Mouse (Mus musculus): ENCODE results near the gene Ctnna2. TPM values are rescaled to one million over a fixed set of nuclear protein-coding genes. Genes with fewer than 3 reads are reported as not detected.

The Ctnna2 gene
- polyA plus RNA-seq, 1 experiment, result not detected

DNA sequence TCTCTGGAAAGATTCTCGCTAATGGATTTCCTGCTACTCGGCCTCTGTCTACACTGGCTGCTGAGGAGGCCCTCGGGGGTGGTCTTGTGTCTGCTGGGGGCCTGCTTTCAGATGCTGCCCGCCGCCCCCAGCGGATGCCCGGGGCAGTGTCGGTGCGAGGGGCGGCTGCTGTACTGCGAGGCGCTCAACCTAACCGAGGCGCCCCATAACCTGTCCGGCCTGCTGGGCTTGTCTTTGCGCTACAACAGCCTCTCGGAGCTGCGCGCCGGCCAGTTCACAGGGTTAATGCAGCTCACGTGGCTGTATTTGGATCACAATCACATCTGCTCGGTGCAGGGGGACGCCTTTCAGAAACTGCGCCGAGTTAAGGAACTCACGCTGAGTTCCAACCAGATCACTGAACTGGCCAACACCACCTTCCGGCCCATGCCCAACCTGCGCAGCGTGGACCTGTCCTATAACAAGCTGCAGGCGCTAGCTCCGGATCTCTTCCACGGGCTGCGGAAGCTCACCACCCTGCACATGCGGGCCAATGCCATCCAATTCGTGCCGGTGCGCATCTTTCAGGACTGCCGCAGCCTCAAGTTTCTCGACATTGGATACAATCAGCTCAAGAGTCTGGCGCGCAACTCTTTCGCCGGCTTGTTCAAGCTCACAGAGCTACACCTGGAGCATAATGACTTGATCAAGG is 735.8 kb downstream of the Ctnna2 start:
- Histone ChIP-seq H3K79me2 (ENCODE audit: control insufficient read depth, insufficient read depth) (no peaks in the 10 kb centered on the region), H3K36me3 (ENCODE audit: control insufficient read depth, insufficient read depth) (no peaks in the 10 kb centered on the region), H3K4me2 (ENCODE audit: low read depth) (no peak overlapping the region), H3K27me3 (ENCODE audit: control insufficient read depth, insufficient read depth, insufficient read length) (no peaks in the 10 kb centered on the region), H3ac (ENCODE audit: control insufficient read depth, insufficient read length) (no peak overlapping the region), H3K4me3 (no peak overlapping the region)
- TF ChIP-seq POLR2A (IDR thresholded peaks at IDR 0.05; ENCODE audit: insufficient read length, low read depth), result no peak
- TF ChIP-seq REST (IDR thresholded peaks at IDR 0.05; ENCODE audit: insufficient read depth, insufficient read length), result no peak
- TF ChIP-seq USF1 (IDR thresholded peaks at IDR 0.05; ENCODE audit: low read depth), result no peak
- no peak for TF ChIP-seq TCF3 (IDR thresholded peaks at IDR 0.05; ENCODE audit: insufficient read length, low read depth)
- no peak for TF ChIP-seq MYOG (IDR thresholded peaks at IDR 0.05; ENCODE audit: control insufficient read depth in 1 of 3, insufficient read depth in 1 of 3, insufficient read length in 2 of 3, low read depth in 2 of 3)
- TF ChIP-seq TCF12 (IDR thresholded peaks at IDR 0.05; ENCODE audit: insufficient read depth, poor library complexity, severe bottlenecking), result no peak
- no peak for TF ChIP-seq SRF (IDR thresholded peaks at IDR 0.05; ENCODE audit: control insufficient read depth, insufficient read length, low read depth)
- no peak for TF ChIP-seq MAX (IDR thresholded peaks at IDR 0.05; ENCODE audit: low read depth)
- TF ChIP-seq CEBPB (IDR thresholded peaks at IDR 0.05; ENCODE audit: insufficient read depth, poor library complexity, severe bottlenecking), result no peak
- TF ChIP-seq POLR2AphosphoS2 (IDR thresholded peaks at IDR 0.05; ENCODE audit: insufficient read length, low read depth), result no peak
- TF ChIP-seq E2F4 (IDR thresholded peaks at IDR 0.05; ENCODE audit: insufficient read depth), result no peak
- no peak for TF ChIP-seq MYOD1 (IDR thresholded peaks at IDR 0.05; ENCODE audit: control insufficient read depth in 1 of 3, insufficient read length in 2 of 3, low read depth in 2 of 3)

DNA sequence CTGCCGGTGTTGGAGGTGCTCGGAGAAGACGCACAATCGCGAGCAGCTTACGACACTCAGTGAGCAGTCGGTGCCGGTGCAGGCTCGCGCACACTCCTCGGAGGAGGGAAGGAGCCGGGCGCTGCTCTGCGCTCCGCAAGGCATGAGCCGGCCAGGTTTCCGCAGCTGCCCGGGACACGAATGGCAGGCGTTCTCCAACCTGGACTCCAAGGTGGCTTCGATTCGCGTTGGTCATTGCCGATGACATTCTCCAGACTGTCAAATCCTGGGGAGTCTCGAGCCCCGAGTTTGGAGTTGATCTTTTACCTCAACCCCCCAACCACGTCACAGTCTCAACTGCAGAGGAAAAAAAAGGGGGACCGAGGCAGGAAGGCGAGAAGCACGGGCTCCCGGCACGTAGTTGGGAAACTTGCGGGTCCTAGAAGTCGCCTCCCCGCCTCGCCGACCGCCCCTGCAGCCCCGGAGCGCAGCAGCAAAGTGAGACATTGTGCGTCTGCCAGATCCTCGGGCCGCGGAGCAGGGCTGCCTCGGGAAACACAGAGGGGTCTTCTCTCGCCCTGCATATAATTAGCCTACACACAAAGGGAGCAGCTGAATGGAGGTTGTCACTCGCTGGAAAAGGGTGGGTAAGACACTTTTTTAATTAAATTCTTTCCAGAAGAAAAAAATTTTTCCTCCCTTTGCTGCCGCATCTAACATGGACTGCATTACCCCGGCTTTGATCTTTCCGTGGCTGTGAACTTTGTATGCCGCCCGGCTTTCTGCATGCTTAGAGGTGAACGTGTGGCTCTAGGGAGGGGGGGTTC is 736.7 kb downstream of the Ctnna2 start, which contains the start of gene Lrrtm1:
TSS of gene Lrrtm1 (plus strand) at position 89 of the 806 bp plus-strand sequence.
- Histone ChIP-seq H3K4me3 (no peak within 1 kb of the TSS), H3K36me3 (ENCODE audit: control insufficient read depth, insufficient read depth) (no peaks in the 10 kb centered on the region), H3K27me3 (ENCODE audit: control insufficient read depth, insufficient read depth, insufficient read length) (no peaks in the 10 kb centered on the region), H3K4me2 (ENCODE audit: low read depth) (no peak within 1 kb of the TSS), H3K79me2 (ENCODE audit: control insufficient read depth, insufficient read depth) (no peaks in the 10 kb centered on the region), H3ac (ENCODE audit: control insufficient read depth, insufficient read length) (no peak within 1 kb of the TSS)
- TF ChIP-seq CEBPB (IDR thresholded peaks at IDR 0.05; ENCODE audit: insufficient read depth, poor library complexity, severe bottlenecking) (no peak), POLR2A (IDR thresholded peaks at IDR 0.05; ENCODE audit: insufficient read length, low read depth) (no peak), POLR2AphosphoS2 (IDR thresholded peaks at IDR 0.05; ENCODE audit: insufficient read length, low read depth) (no peak), TCF12 (IDR thresholded peaks at IDR 0.05; ENCODE audit: insufficient read depth, poor library complexity, severe bottlenecking) (no peak), TCF3 (IDR thresholded peaks at IDR 0.05; ENCODE audit: insufficient read length, low read depth) (no peak)

DNA sequence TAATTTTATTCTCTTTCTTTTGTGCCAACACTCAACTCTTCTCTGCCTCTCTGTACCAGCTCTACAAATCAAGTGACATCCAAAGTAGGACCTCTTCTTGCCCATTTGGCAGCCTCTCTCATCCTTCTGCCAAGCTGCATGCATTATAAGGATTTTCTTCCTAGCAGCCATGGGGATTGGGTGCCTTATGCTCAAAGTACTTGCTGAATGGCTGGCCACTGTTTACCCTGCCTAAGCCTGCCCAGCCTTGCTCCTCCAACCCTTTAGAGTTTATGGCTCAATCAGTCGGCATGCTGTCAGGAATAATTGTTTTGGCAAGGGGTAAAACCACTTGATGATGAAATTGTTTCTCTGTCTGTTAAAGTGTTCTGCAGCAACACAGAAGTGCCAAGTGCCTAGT is 739.1 kb downstream of the Ctnna2 start:
- no peak for TF ChIP-seq TCF3 (IDR thresholded peaks at IDR 0.05; ENCODE audit: insufficient read length, low read depth)
- TF ChIP-seq MYOD1 (IDR thresholded peaks at IDR 0.05; ENCODE audit: control insufficient read depth in 1 of 3, insufficient read length in 2 of 3, low read depth in 2 of 3), result no peak
- no peak for TF ChIP-seq TCF12 (IDR thresholded peaks at IDR 0.05; ENCODE audit: insufficient read depth, poor library complexity, severe bottlenecking)
- no peak for TF ChIP-seq USF1 (IDR thresholded peaks at IDR 0.05; ENCODE audit: low read depth)
- TF ChIP-seq CEBPB (IDR thresholded peaks at IDR 0.05; ENCODE audit: insufficient read depth, poor library complexity, severe bottlenecking), result no peak
- no peak for TF ChIP-seq SRF (IDR thresholded peaks at IDR 0.05; ENCODE audit: control insufficient read depth, insufficient read length, low read depth)
- TF ChIP-seq POLR2A (IDR thresholded peaks at IDR 0.05; ENCODE audit: insufficient read length, low read depth), result no peak
- no peak for TF ChIP-seq E2F4 (IDR thresholded peaks at IDR 0.05; ENCODE audit: insufficient read depth)
- TF ChIP-seq MAX (IDR thresholded peaks at IDR 0.05; ENCODE audit: low read depth), result no peak
- no peak for TF ChIP-seq POLR2AphosphoS2 (IDR thresholded peaks at IDR 0.05; ENCODE audit: insufficient read length, low read depth)
- TF ChIP-seq REST (IDR thresholded peaks at IDR 0.05; ENCODE audit: insufficient read depth, insufficient read length), result no peak
- TF ChIP-seq MYOG (IDR thresholded peaks at IDR 0.05; ENCODE audit: control insufficient read depth in 1 of 3, insufficient read depth in 1 of 3, insufficient read length in 2 of 3, low read depth in 2 of 3), result no peak
- H3K4me2 ChIP-seq (ENCODE audit: low read depth), result no peak overlapping the region
- H3K79me2 ChIP-seq (ENCODE audit: control insufficient read depth, insufficient read depth), result no peaks in the 10 kb centered on the region
- no peaks in the 10 kb centered on the region for H3K36me3 ChIP-seq (ENCODE audit: control insufficient read depth, insufficient read depth)
- no peak overlapping the region for H3ac ChIP-seq (ENCODE audit: control insufficient read depth, insufficient read length)
- no peak overlapping the region for H3K4me3 ChIP-seq
- no peaks in the 10 kb centered on the region for H3K27me3 ChIP-seq (ENCODE audit: control insufficient read depth, insufficient read depth, insufficient read length)

DNA sequence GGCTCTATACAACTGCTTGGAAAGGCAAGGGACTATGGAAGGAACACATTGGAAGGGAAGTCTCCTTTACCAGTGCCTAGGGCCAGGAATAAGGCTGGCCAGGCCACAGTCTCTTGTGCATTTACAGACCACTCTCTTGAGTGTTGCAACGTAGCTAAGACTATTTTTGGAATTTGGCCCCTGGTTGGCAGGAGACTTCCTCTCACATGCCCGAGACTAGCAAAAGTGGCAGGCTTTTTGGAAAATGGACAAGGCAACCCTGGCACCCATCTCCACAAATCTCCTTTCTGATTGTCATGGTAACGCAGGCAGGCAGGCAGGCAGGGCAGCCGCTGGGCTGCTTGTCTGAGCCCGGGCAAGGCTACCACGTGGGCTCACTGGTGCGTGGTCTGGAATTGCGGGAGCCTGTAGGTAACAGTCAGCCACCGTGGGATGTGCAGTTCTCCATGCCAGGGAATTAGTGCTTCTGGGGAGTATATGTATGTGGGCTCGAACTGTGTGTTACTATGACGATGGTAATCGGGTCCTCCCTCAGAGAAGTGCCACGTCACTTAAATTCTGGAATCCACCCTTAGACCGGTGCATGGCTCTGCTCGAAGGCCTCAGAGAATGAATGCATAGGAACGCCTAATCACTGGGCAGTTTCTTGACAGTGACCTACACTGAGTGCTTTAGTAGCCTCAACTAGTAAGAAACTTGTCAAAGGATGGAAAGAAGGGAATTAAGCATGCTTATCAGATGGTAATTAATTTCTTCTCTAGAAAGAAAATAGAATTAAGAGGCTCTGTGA is 756.5 kb downstream of the Ctnna2 start:
- H3K27me3 ChIP-seq (ENCODE audit: control insufficient read depth, insufficient read depth, insufficient read length), result no peaks in the 10 kb centered on the region
- TF ChIP-seq TCF12 (IDR thresholded peaks at IDR 0.05; ENCODE audit: insufficient read depth, poor library complexity, severe bottlenecking) (no peak), POLR2A (IDR thresholded peaks at IDR 0.05; ENCODE audit: insufficient read length, low read depth) (no peak), REST (IDR thresholded peaks at IDR 0.05; ENCODE audit: insufficient read depth, insufficient read length) (no peak), TCF3 (IDR thresholded peaks at IDR 0.05; ENCODE audit: insufficient read length, low read depth) (no peak), MYOD1 (IDR thresholded peaks at IDR 0.05; ENCODE audit: control insufficient read depth in 1 of 3, insufficient read length in 2 of 3, low read depth in 2 of 3) (no peak), MAX (IDR thresholded peaks at IDR 0.05; ENCODE audit: low read depth) (no peak), USF1 (IDR thresholded peaks at IDR 0.05; ENCODE audit: low read depth) (no peak), MYOG (IDR thresholded peaks at IDR 0.05; ENCODE audit: control insufficient read depth in 1 of 3, insufficient read depth in 1 of 3, insufficient read length in 2 of 3, low read depth in 2 of 3) (no peak), E2F4 (IDR thresholded peaks at IDR 0.05; ENCODE audit: insufficient read depth) (no peak), SRF (IDR thresholded peaks at IDR 0.05; ENCODE audit: control insufficient read depth, insufficient read length, low read depth) (no peak), POLR2AphosphoS2 (IDR thresholded peaks at IDR 0.05; ENCODE audit: insufficient read length, low read depth) (no peak), CEBPB (IDR thresholded peaks at IDR 0.05; ENCODE audit: insufficient read depth, poor library complexity, severe bottlenecking) (no peak)
- H3K79me2 ChIP-seq (ENCODE audit: control insufficient read depth, insufficient read depth), result no peaks in the 10 kb centered on the region
- no peak overlapping the region for H3K4me2 ChIP-seq (ENCODE audit: low read depth)
- H3K36me3 ChIP-seq (ENCODE audit: control insufficient read depth, insufficient read depth), result no peaks in the 10 kb centered on the region
- no peak overlapping the region for H3ac ChIP-seq (ENCODE audit: control insufficient read depth, insufficient read length)
- H3K4me3 ChIP-seq, result no peak overlapping the region
